Mouse (Mus musculus) cerebral cortex, adult 2 months (tissue): Measurements from ENCODE around the gene Skint11.

Experiments used
- WGBS: fragments of 180-500 bp; shearing (Covaris S2); methylation state at CpG from one replicate; pipeline ENCODE4 v1.1.7; 2018; 5-methylcytosine and 5-hydroxymethylcytosine counted together

Skint11 gene

DNA sequence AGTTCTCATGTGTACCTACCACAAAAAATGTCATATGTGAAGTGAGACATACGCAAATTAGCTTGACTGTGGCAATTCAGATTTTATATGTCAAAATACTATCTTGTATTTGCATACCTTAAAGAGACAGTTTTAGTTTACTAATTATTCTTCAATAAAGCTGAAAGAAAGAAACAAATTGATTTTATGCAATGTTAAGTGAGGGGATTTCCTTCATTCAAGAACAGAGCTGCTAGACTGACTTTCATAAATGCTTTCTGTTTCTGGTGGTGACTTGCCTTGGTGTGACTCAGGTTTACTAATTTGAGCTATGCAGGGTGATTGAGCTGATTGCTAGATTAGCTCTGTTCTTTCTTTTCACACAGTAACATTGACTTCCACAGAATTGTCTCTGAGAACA lies at the start of gene Skint11:
Gene Skint11 (plus strand): TSS at position 301 of the 400 bp plus-strand sequence.
- 90% methylated on average over 1 of the region's 1 CpGs for WGBS

DNA sequence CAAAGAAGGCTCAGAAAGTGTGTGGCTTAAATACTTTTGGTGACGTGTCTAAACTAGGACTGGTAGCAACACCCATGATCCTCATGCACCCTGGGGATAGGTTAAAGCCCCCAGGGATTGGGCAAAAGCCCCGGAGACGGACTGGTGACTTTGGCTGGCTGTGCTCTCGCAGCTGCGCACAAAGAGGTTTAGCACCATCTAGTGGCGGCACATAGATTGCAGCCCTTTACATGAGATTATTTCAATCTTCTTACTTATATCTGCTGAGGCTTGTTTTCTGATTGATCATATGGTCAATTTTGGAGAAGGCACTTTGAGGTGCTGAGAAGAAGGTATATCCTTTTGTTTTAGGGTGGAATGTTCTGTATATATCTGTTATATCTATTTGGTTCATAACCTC lies 9.7 kb downstream of the Skint11 start:
- 18% methylated on average over 6 of the region's 6 CpGs for WGBS

DNA sequence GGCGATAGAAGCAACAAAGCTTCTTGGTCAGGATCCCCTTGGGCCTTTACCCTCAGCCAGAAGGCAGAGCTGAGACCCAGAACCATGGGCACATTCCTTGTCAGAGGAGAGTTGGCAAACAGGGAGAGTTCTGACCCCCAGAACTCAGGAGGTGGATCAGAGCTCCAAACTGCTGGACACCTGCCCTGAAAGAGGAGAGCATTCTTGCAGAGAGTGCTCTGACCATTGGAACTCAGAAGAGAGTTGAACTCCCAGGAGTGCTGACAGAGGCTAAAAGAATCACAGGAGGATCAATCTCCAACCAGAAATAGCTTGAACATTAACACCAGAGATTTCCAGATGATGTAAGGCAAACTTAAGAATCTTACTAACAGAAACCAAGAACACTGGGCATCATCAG lies 93.7 kb downstream of the Skint11 start:
- 47% methylated on average over 1 of the region's 1 CpGs for WGBS
